Mouse (Mus musculus) megakaryocyte, embryonic 14.5 days (primary cell): ENCODE results near the gene Arsb. TPM values are rescaled to one million over a fixed set of nuclear protein-coding genes. Genes with fewer than 3 reads are reported as not detected.

Experiments used
- H3K27me3 ChIP-seq: replicated peaks from 2 replicates; pipeline ENCODE3; 2012; ENCODE audit warnings: inconsistent platforms
- H3K36me3 ChIP-seq: replicated peaks from 2 replicates; pipeline ENCODE3; 2012; ENCODE audit warnings: low read length, inconsistent platforms, mixed read lengths
- H3K4me1 ChIP-seq: 2 replicates; pipeline ENCODE4 v1.6.1; 2012; ENCODE audit warnings: inconsistent platforms
- H3K4me3 ChIP-seq: replicated peaks from 2 replicates; pipeline ENCODE3; 2012; ENCODE audit warnings: moderate library complexity, mild to moderate bottlenecking, inconsistent platforms
- H3K9me3 ChIP-seq: 2 replicates; pipeline ENCODE4 v1.6.1; 2012; ENCODE audit warnings: inconsistent platforms
- FLI1 ChIP-seq: IDR thresholded peaks from 2 replicates; pipeline ENCODE4 v1.6.1; 2012; ENCODE audit warnings: low read length, inconsistent platforms, mixed read lengths
- GATA1 ChIP-seq: IDR thresholded peaks from 3 replicates; pipeline ENCODE4 v1.6.1; 2012; ENCODE audit warnings: mixed read lengths, low read length, inconsistent platforms, borderline replicate concordance
- polyA plus RNA-seq: library from polyadenylated mRNA; stranded (reverse); fragments of >175 nt; gene quantifications from 2 replicates; pipeline ENCODE4 v1.2.3, GENCODE M21; 2012; ENCODE audit warnings: low replicate concordance; ENCODE audit not compliant: insufficient read depth

Arsb gene
- polyA plus RNA-seq, 1 experiment, result 2.6 TPM

- TF ChIP-seq FLI1 (no peak), GATA1 (no peak)
- Histone ChIP-seq H3K4me1 (no peaks in the 10 kb centered on the region; the same call in 1 of the 2 replicates), H3K9me3 (no peaks in the 10 kb centered on the region), H3K36me3 (no peaks in the 10 kb centered on the region), H3K27me3 (peaks cover 70% of the 10 kb centered on the region), H3K4me3 (no peak overlapping the region)
These were observed 144.5 kb downstream of the Arsb start for GRCm38 (mm10) chr13:93915641-93916570.

GRCm38 (mm10) chr13:93919536-93919935 is 148.1 kb downstream of the Arsb start:
- no peak for TF ChIP-seq FLI1
- no peak for TF ChIP-seq GATA1
- Histone ChIP-seq H3K9me3 (no peaks in the 10 kb centered on the region), H3K27me3 (peaks cover 75% of the 10 kb centered on the region), H3K36me3 (no peaks in the 10 kb centered on the region), H3K4me1 (peaks cover 12% of the 10 kb centered on the region), H3K4me3 (no peak overlapping the region)

- H3K36me3 ChIP-seq, result no peaks in the 10 kb centered on the region
- TF ChIP-seq GATA1 (no peak), FLI1 (no peak)
- H3K4me3 ChIP-seq, result no peak overlapping the region
- H3K9me3 ChIP-seq, result no peaks in the 10 kb centered on the region
- peaks cover 16% of the 10 kb centered on the region for H3K4me1 ChIP-seq
- H3K27me3 ChIP-seq, result peaks cover 77% of the 10 kb centered on the region
These were observed 148.8 kb downstream of the Arsb start for GRCm38 (mm10) chr13:93920080-93920785.

GRCm38 (mm10) chr13:93920786-93921300 is 149.4 kb downstream of the Arsb start:
- peaks cover 74% of the 10 kb centered on the region for H3K27me3 ChIP-seq
- no peak overlapping the region for H3K4me3 ChIP-seq
- H3K36me3 ChIP-seq, result no peaks in the 10 kb centered on the region
- H3K4me1 ChIP-seq, result peaks cover 18% of the 10 kb centered on the region
- TF ChIP-seq FLI1, result no peak
- H3K9me3 ChIP-seq, result no peaks in the 10 kb centered on the region

GRCm38 (mm10) chr13:93921831-93922565 is 150.6 kb downstream of the Arsb start:
- no peak for TF ChIP-seq FLI1
- TF ChIP-seq GATA1, result no peak

GRCm38 (mm10) chr13:93922566-93922910 is 151.1 kb downstream of the Arsb start:
- peaks cover 73% of the 10 kb centered on the region for H3K27me3 ChIP-seq
- H3K4me1 ChIP-seq, result peaks cover 18% of the 10 kb centered on the region
- no peak overlapping the region for H3K4me3 ChIP-seq
- H3K36me3 ChIP-seq, result no peaks in the 10 kb centered on the region
- no peak for TF ChIP-seq FLI1
- no peak for TF ChIP-seq GATA1
- 0 out of 2 replicates have a peak, but pooled peaks cover 1% of the 10 kb centered on the region for H3K9me3 ChIP-seq

More at GRCm38 (mm10) chr13:93921831-93922565, 150.6 kb downstream of the Arsb start:
- H3K4me3 ChIP-seq, result no peak overlapping the region
- H3K9me3 ChIP-seq, result no peaks in the 10 kb centered on the region
- no peaks in the 10 kb centered on the region for H3K36me3 ChIP-seq
- H3K4me1 ChIP-seq, result peaks cover 18% of the 10 kb centered on the region
- H3K27me3 ChIP-seq, result peaks cover 70% of the 10 kb centered on the region

- peaks cover 66% of the 10 kb centered on the region for H3K27me3 ChIP-seq
These were observed 153.5 kb downstream of the Arsb start for GRCm38 (mm10) chr13:93924735-93925432.

GRCm38 (mm10) chr13:93930561-93931340 is 159.3 kb downstream of the Arsb start:
- Histone ChIP-seq H3K4me1 (no peaks in the 10 kb centered on the region; the same call in 1 of the 2 replicates), H3K36me3 (no peaks in the 10 kb centered on the region), H3K4me3 (no peak overlapping the region), H3K27me3 (peaks cover 39% of the 10 kb centered on the region), H3K9me3 (peaks cover 5% of the 10 kb centered on the region; the same call in 1 of the 2 replicates)
- TF ChIP-seq GATA1, result no peak
- TF ChIP-seq FLI1, result no peak

More at GRCm38 (mm10) chr13:93924735-93925432, 153.5 kb downstream of the Arsb start:
- no peak overlapping the region for H3K4me3 ChIP-seq
- TF ChIP-seq FLI1 (no peak), GATA1 (no peak)
- H3K9me3 ChIP-seq, result peaks cover 5% of the 10 kb centered on the region; the same call in 1 of the 2 replicates
- H3K4me1 ChIP-seq, result peaks cover 18% of the 10 kb centered on the region
- no peaks in the 10 kb centered on the region for H3K36me3 ChIP-seq
